Mouse (Mus musculus): Measurements from ENCODE around the gene Slc28a1. TPM values are rescaled to one million over a fixed set of nuclear protein-coding genes. Genes with fewer than 3 reads are reported as not detected.

Gene Slc28a1
- polyA plus RNA-seq, 1 experiment = 0.07 TPM

DNA sequence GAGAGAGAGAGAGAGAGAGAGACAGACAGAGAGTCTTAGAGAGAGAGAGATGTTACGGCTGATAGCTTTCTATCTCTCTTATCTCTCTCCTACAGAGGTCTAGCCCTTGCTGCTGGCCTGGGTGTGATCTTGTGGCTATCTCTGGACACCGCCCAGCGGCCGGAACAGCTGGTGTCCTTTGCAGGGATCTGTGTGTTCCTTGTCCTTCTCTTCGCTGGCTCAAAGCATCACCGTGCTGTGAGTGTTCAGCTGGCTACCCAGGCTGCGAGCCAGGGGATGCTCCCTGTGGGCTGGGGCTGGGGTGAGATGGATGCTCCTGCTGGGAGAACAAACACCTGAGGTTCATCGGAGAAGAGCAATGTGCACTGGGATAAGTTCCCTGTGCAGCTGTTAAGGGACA is 10.2 kb downstream of the Slc28a1 start:
- no peaks in the 10 kb centered on the region for H3K27me3 ChIP-seq (ENCODE audit: control insufficient read depth, insufficient read depth, low read length)
- no peak overlapping the region for H3K4me3 ChIP-seq (replicated peaks; ENCODE audit: insufficient read depth, low read depth, low read length)
- H3K4me1 ChIP-seq (ENCODE audit: control insufficient read depth, insufficient read depth, low read length) = peaks cover 7% of the 10 kb centered on the region
- 59% methylated on average over 8 of the region's 8 CpGs for WGBS
- no peak overlapping the region for H3K27ac ChIP-seq (ENCODE audit: insufficient read depth, low read length)
- no peak for DNase-seq
- TF ChIP-seq POLR2A (IDR thresholded peaks at IDR 0.05; ENCODE audit: borderline replicate concordance, insufficient read depth, low read length) (no peak), CTCF (IDR thresholded peaks at IDR 0.05; ENCODE audit: borderline replicate concordance, insufficient read depth, low read depth, low read length) (no peak)

DNA sequence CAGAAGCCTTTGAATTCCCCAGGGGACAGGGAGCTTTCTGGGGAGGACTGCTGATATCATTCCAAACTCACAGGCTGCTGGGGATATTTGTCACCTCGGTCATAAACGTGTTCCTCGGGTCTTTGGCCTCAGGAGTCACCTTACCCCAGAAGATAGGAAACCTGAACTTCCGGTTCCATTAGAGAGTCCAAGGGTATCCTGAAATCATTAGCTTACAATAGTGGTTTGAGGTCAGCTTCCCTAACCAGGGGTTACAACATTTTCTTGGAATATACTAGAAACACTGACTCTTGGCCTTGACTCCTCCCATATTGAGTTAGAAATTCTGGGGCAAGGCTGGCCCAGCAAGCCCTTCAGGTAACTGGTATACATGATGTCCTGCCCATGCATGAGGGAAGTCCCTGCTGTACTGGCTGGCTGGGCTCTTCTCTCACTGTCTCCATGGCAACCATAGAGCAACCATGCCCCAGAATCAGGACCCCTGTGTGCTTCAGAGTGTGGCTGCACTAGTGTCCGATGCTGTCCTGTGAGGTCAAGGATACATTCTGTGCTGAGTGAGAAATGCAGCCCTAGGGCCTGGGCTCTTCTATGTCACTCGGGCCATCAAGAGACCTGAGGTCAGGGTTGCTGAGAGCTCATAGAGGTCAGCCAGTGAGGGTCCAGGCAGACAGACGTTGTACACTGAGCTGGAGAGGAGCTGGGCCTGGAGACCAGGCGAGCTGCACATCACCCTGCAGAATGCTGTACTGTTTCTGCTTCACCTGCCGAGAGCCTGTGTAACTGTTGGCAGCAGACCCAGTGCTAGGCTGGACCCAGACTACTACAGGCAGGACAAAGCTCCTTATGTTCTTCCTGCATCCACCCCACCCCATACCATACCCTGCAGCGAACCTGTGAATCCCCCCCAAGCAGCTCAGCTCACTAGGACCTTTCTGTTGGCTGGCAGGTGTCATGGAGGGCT is 10.9 kb downstream of the Slc28a1 start:
- Histone ChIP-seq H3K4me3 (replicated peaks; ENCODE audit: insufficient read depth, low read depth, low read length) (no peak overlapping the region), H3K27me3 (ENCODE audit: control insufficient read depth, insufficient read depth, low read length) (no peaks in the 10 kb centered on the region), H3K27ac (ENCODE audit: insufficient read depth, low read length) (no peak overlapping the region), H3K4me1 (ENCODE audit: control insufficient read depth, insufficient read depth, low read length) (peaks cover 7% of the 10 kb centered on the region)
- TF ChIP-seq POLR2A (IDR thresholded peaks at IDR 0.05; ENCODE audit: borderline replicate concordance, insufficient read depth, low read length) (no peak), CTCF (IDR thresholded peaks at IDR 0.05; ENCODE audit: borderline replicate concordance, insufficient read depth, low read depth, low read length) (no peak)
- 48% methylated on average over 10 of the region's 10 CpGs for WGBS
- peak in 1 of 2 experiments; percentile 12 for DNase-seq

DNA sequence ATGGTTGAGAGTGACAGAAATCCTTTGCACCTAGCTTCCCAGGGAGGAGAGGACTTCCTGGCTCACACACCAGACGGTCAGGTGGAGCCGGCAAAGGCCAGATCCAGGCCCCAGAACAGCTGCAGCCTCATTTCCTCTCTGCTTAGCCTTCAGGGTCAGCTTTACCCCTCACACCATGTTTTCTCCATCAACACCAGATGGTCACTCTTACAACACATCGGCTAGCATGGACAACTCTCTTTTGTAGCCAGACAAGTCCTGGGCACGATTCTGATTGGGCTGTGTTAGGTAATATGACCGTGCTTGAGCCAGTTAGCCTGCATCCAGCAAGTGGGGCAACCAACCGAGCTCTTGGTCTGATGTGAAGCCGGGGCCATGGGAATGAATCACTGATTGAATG is 17.3 kb downstream of the Slc28a1 start:
- 54% methylated on average over 7 of the region's 7 CpGs for WGBS
- no peak for DNase-seq
- H3K4me1 ChIP-seq (ENCODE audit: control insufficient read depth, insufficient read depth, low read length) = no peaks in the 10 kb centered on the region; the same call in 1 of the 2 replicates
- H3K27me3 ChIP-seq (ENCODE audit: control insufficient read depth, insufficient read depth, low read length) = no peaks in the 10 kb centered on the region
- H3K4me3 ChIP-seq (replicated peaks; ENCODE audit: insufficient read depth, low read depth, low read length) = no peak overlapping the region
- TF ChIP-seq POLR2A (IDR thresholded peaks at IDR 0.05; ENCODE audit: borderline replicate concordance, insufficient read depth, low read length) (no peak), CTCF (IDR thresholded peaks at IDR 0.05; ENCODE audit: borderline replicate concordance, insufficient read depth, low read depth, low read length) (no peak)
- H3K27ac ChIP-seq (ENCODE audit: insufficient read depth, low read length) = no peak overlapping the region

DNA sequence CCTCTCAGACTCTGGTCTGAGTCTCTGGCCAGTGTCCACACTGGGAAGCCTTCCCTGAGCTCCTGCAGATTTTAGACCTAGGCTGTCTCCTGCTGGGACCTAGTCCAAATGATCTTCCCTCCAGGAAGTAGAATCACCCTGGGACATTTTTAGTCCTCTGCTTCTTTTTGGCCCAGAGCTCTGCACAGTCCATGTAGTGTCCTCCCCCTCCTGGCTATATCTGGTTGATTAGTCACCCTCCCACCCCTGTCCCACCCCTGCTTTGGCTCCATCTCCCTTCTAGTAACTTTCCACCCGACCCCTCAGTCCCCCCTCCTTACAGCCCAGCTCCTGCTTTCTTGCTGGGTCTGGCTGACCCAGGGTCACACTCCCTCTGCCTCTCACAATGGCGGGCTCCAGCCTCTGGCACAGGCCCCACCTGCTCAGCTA is 18.3 kb downstream of the Slc28a1 start:
- Histone ChIP-seq H3K4me3 (replicated peaks; ENCODE audit: insufficient read depth, low read depth, low read length) (no peak overlapping the region), H3K27ac (ENCODE audit: insufficient read depth, low read length) (no peak overlapping the region), H3K27me3 (ENCODE audit: control insufficient read depth, insufficient read depth, low read length) (no peaks in the 10 kb centered on the region), H3K4me1 (ENCODE audit: control insufficient read depth, insufficient read depth, low read length) (no peaks in the 10 kb centered on the region; the same call in 1 of the 2 replicates)
- WGBS = 42% methylated on average over 2 of the region's 2 CpGs
- no peak for TF ChIP-seq POLR2A (IDR thresholded peaks at IDR 0.05; ENCODE audit: borderline replicate concordance, insufficient read depth, low read length)
- no peak for TF ChIP-seq CTCF (IDR thresholded peaks at IDR 0.05; ENCODE audit: borderline replicate concordance, insufficient read depth, low read depth, low read length)
- DNase-seq = no peak

DNA sequence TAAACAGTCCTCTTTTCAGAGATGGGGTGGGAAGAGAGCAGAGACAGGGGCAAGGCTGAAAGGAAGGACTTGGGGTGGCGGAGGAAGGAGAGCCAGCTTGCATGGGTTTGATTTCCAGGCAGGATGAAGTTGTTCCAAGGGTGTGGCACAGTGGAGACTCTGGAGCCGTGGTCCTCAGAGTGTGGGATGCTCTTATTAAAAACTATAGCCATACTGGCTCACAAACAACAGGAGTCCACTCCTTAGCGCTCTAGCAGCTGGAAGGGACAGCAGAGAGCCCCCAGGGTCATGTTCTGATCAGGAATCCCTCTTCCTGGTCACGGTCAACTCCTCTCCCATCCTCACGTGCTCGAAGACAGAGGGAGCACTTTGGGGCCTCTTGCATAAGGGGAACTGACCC is 18.8 kb downstream of the Slc28a1 start:
- Histone ChIP-seq H3K4me3 (replicated peaks; ENCODE audit: insufficient read depth, low read depth, low read length) (no peak overlapping the region), H3K27ac (ENCODE audit: insufficient read depth, low read length) (no peak overlapping the region), H3K4me1 (ENCODE audit: control insufficient read depth, insufficient read depth, low read length) (no peaks in the 10 kb centered on the region; the same call in 1 of the 2 replicates), H3K27me3 (ENCODE audit: control insufficient read depth, insufficient read depth, low read length) (no peaks in the 10 kb centered on the region)
- TF ChIP-seq CTCF (IDR thresholded peaks at IDR 0.05; ENCODE audit: borderline replicate concordance, insufficient read depth, low read depth, low read length) (no peak), POLR2A (IDR thresholded peaks at IDR 0.05; ENCODE audit: borderline replicate concordance, insufficient read depth, low read length) (no peak)
- no peak for DNase-seq
- WGBS = 66% methylated on average over 6 of the region's 6 CpGs

DNA sequence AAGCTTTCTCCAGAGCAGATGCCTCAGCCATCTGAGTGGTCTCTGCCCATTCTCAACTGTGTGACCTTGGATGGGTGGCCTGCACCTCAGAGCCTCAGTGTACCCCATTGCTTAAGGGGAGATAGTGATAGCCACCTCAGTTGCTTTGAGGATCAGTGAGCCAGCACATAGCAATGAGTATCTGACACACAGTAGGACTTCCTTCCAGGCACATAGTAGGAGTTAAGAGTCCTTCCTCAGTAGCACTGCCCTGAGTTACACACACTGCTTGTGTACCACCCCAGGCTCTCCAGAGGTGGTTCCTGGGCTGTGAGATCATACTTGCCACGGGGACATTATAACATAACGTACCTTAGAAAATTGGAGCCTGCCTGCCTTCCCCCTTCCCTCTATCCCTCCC is 19.3 kb downstream of the Slc28a1 start:
- no peak overlapping the region for H3K27ac ChIP-seq (ENCODE audit: insufficient read depth, low read length)

DNA sequence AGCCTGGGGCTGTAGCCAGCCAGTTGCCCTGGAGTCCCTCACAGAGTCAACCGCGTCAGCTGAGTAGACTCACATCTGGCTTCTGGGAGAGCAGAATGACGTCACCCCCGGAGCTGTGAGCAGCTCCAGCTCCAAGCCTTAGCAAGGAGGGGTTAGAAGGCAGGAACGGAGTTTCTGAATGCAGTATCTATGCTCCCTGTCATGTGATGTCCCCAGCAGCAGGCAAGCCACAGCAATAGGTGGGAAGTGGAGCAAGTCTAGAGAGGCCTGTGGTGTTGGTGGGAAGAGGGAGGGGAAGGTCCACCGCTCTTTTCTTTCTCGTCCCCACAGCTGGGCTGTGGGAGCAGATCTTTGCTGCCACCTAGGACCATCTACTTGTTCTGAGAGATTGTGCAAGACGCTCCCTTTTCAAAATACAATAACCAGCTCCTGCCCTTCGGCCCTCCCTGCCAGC is 20.0 kb downstream of the Slc28a1 start:
- TF ChIP-seq POLR2A (IDR thresholded peaks at IDR 0.05; ENCODE audit: borderline replicate concordance, insufficient read depth, low read length) = no peak
- TF ChIP-seq CTCF (IDR thresholded peaks at IDR 0.05; ENCODE audit: borderline replicate concordance, insufficient read depth, low read depth, low read length) = no peak
- Histone ChIP-seq H3K4me1 (ENCODE audit: control insufficient read depth, insufficient read depth, low read length) (no peaks in the 10 kb centered on the region; the same call in 1 of the 2 replicates), H3K4me3 (replicated peaks; ENCODE audit: insufficient read depth, low read depth, low read length) (no peak overlapping the region), H3K27ac (ENCODE audit: insufficient read depth, low read length) (no peak overlapping the region), H3K27me3 (ENCODE audit: control insufficient read depth, insufficient read depth, low read length) (no peaks in the 10 kb centered on the region)
- DNase-seq = peak in 1 of 2 experiments; percentile 19
- 24% methylated on average over 9 of the region's 9 CpGs for WGBS

More for the DNA sequence above, 19.3 kb downstream of the Slc28a1 start:
- Histone ChIP-seq H3K4me3 (replicated peaks; ENCODE audit: insufficient read depth, low read depth, low read length) (no peak overlapping the region), H3K4me1 (ENCODE audit: control insufficient read depth, insufficient read depth, low read length) (no peaks in the 10 kb centered on the region; the same call in 1 of the 2 replicates), H3K27me3 (ENCODE audit: control insufficient read depth, insufficient read depth, low read length) (no peaks in the 10 kb centered on the region)
- 87% methylated on average over 2 of the region's 2 CpGs for WGBS
- DNase-seq = no peak
- no peak for TF ChIP-seq CTCF (IDR thresholded peaks at IDR 0.05; ENCODE audit: borderline replicate concordance, insufficient read depth, low read depth, low read length)

DNA sequence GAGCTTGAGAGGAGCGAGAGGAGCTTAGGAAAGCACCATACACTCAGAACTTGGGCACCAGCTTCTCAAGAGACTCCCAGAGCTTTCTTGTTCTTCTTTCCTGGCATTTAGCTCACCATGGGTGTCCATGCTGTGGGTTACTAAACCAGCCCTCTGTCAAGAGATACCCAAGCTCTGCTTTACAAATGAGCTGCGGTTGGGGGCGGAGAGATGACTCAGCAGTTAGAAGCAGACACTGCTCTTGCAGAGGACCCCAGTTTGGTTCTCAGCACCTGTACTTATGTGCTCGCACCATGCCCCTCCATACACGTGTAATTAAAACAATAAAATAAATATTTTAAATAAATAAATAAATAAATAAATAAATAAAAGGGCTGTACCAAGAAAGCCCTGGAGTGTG is 22.7 kb downstream of the Slc28a1 start:
- 91% methylated on average over 5 of the region's 5 CpGs for WGBS
- no peak overlapping the region for H3K4me3 ChIP-seq (replicated peaks; ENCODE audit: insufficient read depth, low read depth, low read length)
- no peak for DNase-seq
- TF ChIP-seq CTCF (IDR thresholded peaks at IDR 0.05; ENCODE audit: borderline replicate concordance, insufficient read depth, low read depth, low read length) = no peak
- TF ChIP-seq POLR2A (IDR thresholded peaks at IDR 0.05; ENCODE audit: borderline replicate concordance, insufficient read depth, low read length) = no peak
- H3K27me3 ChIP-seq (ENCODE audit: control insufficient read depth, insufficient read depth, low read length) = no peaks in the 10 kb centered on the region
- no peaks in the 10 kb centered on the region; the same call in 1 of the 2 replicates for H3K4me1 ChIP-seq (ENCODE audit: control insufficient read depth, insufficient read depth, low read length)
- no peak overlapping the region for H3K27ac ChIP-seq (ENCODE audit: insufficient read depth, low read length)

All from cerebellum, adult 2 months (tissue).